Mouse (Mus musculus): Measurements from ENCODE around the gene Slco2a1.

DNA sequence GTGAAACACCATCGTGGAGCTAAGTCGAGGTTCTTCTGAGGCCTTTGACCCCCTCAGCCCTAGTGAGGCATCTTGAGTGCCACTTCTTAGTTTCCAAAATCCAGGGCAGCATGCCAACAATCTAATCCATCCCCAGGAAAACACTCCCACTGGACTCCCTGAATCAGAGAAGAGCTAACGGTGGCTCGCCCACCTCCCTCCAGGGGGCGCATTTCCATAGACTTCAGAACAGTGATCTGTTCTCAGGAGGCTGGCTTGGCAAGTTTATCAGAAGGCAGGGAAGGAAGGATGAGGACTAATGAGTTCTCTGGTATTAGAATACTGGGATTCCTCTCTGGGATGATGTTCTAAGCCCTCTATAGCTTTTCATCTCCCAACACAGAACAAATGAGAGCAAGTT is 24.9 kb downstream of the Slco2a1 start:
- TF ChIP-seq CTCF (IDR thresholded peaks at IDR 0.05; ENCODE audit: insufficient read depth, low read length) (peak; percentile 71), POLR2A (IDR thresholded peaks at IDR 0.05; ENCODE audit: borderline replicate concordance, extremely low read depth, low read depth, low read length) (no peak)

Measured in lung, adult 2 months (tissue).